Mouse (Mus musculus) C2C12 (cell line): ENCODE data around the gene Zfp408. TPM values are rescaled to one million over a fixed set of nuclear protein-coding genes. Genes with fewer than 3 reads are reported as not detected.

ENCODE experiments used
- H3K27me3 ChIP-seq: one replicate; pipeline ENCODE4 v1.6.1; 2011; ENCODE audit not compliant: control insufficient read depth, insufficient read depth, insufficient read length
- H3K36me3 ChIP-seq: one replicate; pipeline ENCODE4 v1.6.1; 2011; ENCODE audit not compliant: control insufficient read depth, insufficient read depth
- H3K4me3 ChIP-seq: one replicate; pipeline ENCODE4 v1.5.1; 2011; ENCODE audit warnings: mild to moderate bottlenecking, control low read depth; ENCODE audit not compliant: poor library complexity, insufficient read depth, severe bottlenecking
- H3K79me2 ChIP-seq: one replicate; pipeline ENCODE4 v1.6.1; 2011; ENCODE audit not compliant: control insufficient read depth, insufficient read depth
- H3K79me3 ChIP-seq: one replicate; pipeline ENCODE4 v1.6.1; 2011; ENCODE audit warnings: low read depth, control low read depth
- H3ac ChIP-seq: one replicate; pipeline ENCODE3; 2011; ENCODE audit warnings: low read depth; ENCODE audit not compliant: control insufficient read depth, insufficient read length
- CEBPB ChIP-seq: IDR thresholded peaks from one replicate; pipeline ENCODE4 v1.6.1; 2011; ENCODE audit warnings: low read depth, mild to moderate bottlenecking, control low read depth, moderate library complexity
- CTCF ChIP-seq: IDR thresholded peaks from one replicate; pipeline ENCODE4 v1.5.1; 2011; ENCODE audit not compliant: control insufficient read depth, insufficient read depth, insufficient read length
- FOSL1 ChIP-seq: IDR thresholded peaks from one replicate; pipeline ENCODE4 v1.8.0; 2011; ENCODE audit warnings: mild to moderate bottlenecking, low read length; ENCODE audit not compliant: poor library complexity, insufficient read depth, severe bottlenecking
- MAX ChIP-seq: IDR thresholded peaks from one replicate; pipeline ENCODE4 v1.6.1; 2011; ENCODE audit warnings: mild to moderate bottlenecking, control low read depth
- MYOD1 ChIP-seq: IDR thresholded peaks from one replicate; pipeline ENCODE4 v1.6.1; 2011; ENCODE audit warnings: low read depth; ENCODE audit not compliant: control insufficient read depth, insufficient read length
- MYOG ChIP-seq: IDR thresholded peaks from one replicate; pipeline ENCODE4 v1.6.1; 2011; ENCODE audit not compliant: control insufficient read depth, insufficient read length; ENCODE audit errors: extremely low read depth
- USF1 ChIP-seq: IDR thresholded peaks from one replicate; pipeline ENCODE4 v1.6.1; 2011; ENCODE audit warnings: low read depth, mild to moderate bottlenecking, control low read depth, moderate library complexity
- polyA plus RNA-seq: library from polyadenylated mRNA; unstranded; fragments of >200 nt; fragmentation: generic; extraction: Trizol; gene quantifications from one replicate; pipeline ENCODE4 v1.2.1, GENCODE M21; 2012; ENCODE audit warnings: missing spikeins

The Zfp408 gene
- polyA plus RNA-seq, 1 experiment: 7.4 TPM

- Histone ChIP-seq H3ac (peak overlapping the region; percentile 75), H3K79me2 (peaks cover 86% of the 10 kb centered on the region), H3K79me3 (peaks cover 30% of the 10 kb centered on the region), H3K27me3 (no peaks in the 10 kb centered on the region), H3K4me3 (peak overlapping the region; percentile 93), H3K36me3 (peaks cover 55% of the 10 kb centered on the region)
- TF ChIP-seq USF1: no peak
- TF ChIP-seq FOSL1: no peak
- no peak for TF ChIP-seq CEBPB
- no peak for TF ChIP-seq MYOD1
- TF ChIP-seq CTCF: no peak
- TF ChIP-seq MYOG: no peak
- no peak for TF ChIP-seq MAX
Measured at GRCm38 (mm10) chr2:91650360-91650995, 887 bp upstream of the Zfp408 start.

GRCm38 (mm10) chr2:91649152-91649551 lies 439 bp downstream of the Zfp408 start:
- Histone ChIP-seq H3K4me3 (peak overlapping the region; percentile 93), H3K79me3 (peaks cover 30% of the 10 kb centered on the region), H3K36me3 (peaks cover 56% of the 10 kb centered on the region), H3K79me2 (peaks cover 83% of the 10 kb centered on the region), H3ac (peak overlapping the region; percentile 91), H3K27me3 (no peaks in the 10 kb centered on the region)
- TF ChIP-seq MAX (no peak), MYOD1 (no peak), MYOG (no peak), CEBPB (no peak), USF1 (no peak), CTCF (no peak), FOSL1 (no peak)

GRCm38 (mm10) chr2:91646733-91647132 lies 2.9 kb downstream of the Zfp408 start:
- Histone ChIP-seq H3K4me3 (no peak overlapping the region), H3K36me3 (peaks cover 47% of the 10 kb centered on the region), H3K27me3 (no peaks in the 10 kb centered on the region), H3K79me2 (peaks cover 58% of the 10 kb centered on the region), H3K79me3 (peaks cover 26% of the 10 kb centered on the region), H3ac (no peak overlapping the region)
- TF ChIP-seq MYOD1 (no peak), MAX (peak; percentile 70), CTCF (peak; percentile 34)

GRCm38 (mm10) chr2:91645811-91646210 lies 3.8 kb downstream of the Zfp408 start:
- no peaks in the 10 kb centered on the region for H3K27me3 ChIP-seq
- H3K4me3 ChIP-seq: no peak overlapping the region
- peaks cover 49% of the 10 kb centered on the region for H3K79me2 ChIP-seq
- H3K36me3 ChIP-seq: peaks cover 45% of the 10 kb centered on the region
- no peak overlapping the region for H3ac ChIP-seq
- TF ChIP-seq MAX (no peak), MYOD1 (no peak), CEBPB (no peak), CTCF (no peak), FOSL1 (no peak), MYOG (no peak), USF1 (no peak)
- peaks cover 23% of the 10 kb centered on the region for H3K79me3 ChIP-seq

- peaks cover 19% of the 10 kb centered on the region for H3K79me3 ChIP-seq
- TF ChIP-seq MYOD1: no peak
- TF ChIP-seq FOSL1: no peak
- TF ChIP-seq MAX: no peak
- TF ChIP-seq CEBPB: no peak
- TF ChIP-seq MYOG: no peak
- no peak overlapping the region for H3K4me3 ChIP-seq
- peaks cover 45% of the 10 kb centered on the region for H3K36me3 ChIP-seq
- H3K79me2 ChIP-seq: peaks cover 45% of the 10 kb centered on the region
- no peak overlapping the region for H3ac ChIP-seq
- no peaks in the 10 kb centered on the region for H3K27me3 ChIP-seq
Measured at GRCm38 (mm10) chr2:91645354-91645753, 4.2 kb downstream of the Zfp408 start.

- Histone ChIP-seq H3K4me3 (no peak overlapping the region), H3K79me3 (peaks cover 12% of the 10 kb centered on the region), H3K27me3 (no peaks in the 10 kb centered on the region), H3K36me3 (peaks cover 45% of the 10 kb centered on the region), H3K79me2 (peaks cover 35% of the 10 kb centered on the region), H3ac (no peak overlapping the region)
- TF ChIP-seq MAX: no peak
Measured at GRCm38 (mm10) chr2:91644021-91644420, 5.6 kb downstream of the Zfp408 start.
